Mouse (Mus musculus): Measurements from ENCODE around the gene Tbc1d7. TPM values are rescaled to one million over a fixed set of nuclear protein-coding genes. Genes with fewer than 3 reads are reported as not detected.

Tbc1d7 gene
- polyA plus RNA-seq, 1 experiment, result not detected

DNA sequence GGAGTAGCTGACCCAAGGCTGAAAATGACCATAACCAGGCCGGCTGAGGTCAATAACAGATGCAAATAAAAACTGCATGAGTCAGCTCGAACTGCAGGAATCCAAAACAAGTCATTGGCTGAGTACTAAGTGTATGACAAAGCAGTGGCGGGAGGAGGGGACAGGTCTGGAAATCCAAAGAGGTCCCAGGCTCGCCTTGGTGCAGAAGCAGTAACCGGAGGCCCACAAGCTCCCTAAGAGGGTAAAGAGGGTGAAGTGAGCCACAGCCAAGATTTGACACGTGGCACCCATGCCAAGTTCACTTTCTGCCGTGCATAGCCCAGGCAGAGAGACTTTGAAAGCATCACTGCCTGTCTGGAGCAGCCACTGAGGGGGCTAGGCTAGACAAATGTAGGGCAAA, 41.0 kb upstream of the Tbc1d7 start:
- H3K4me1 ChIP-seq (ENCODE audit: control insufficient read depth, insufficient read depth, low read length), result peaks cover 36% of the 10 kb centered on the region
- no peak overlapping the region for H3K27ac ChIP-seq (ENCODE audit: insufficient read depth, low read depth, low read length)
- TF ChIP-seq CTCF (IDR thresholded peaks at IDR 0.05; ENCODE audit: insufficient read depth, low read depth, low read length), result no peak
- TF ChIP-seq POLR2A (IDR thresholded peaks at IDR 0.05; ENCODE audit: insufficient read depth, low read depth, low read length), result no peak
- H3K4me3 ChIP-seq (ENCODE audit: insufficient read depth, low read depth, low read length), result no peak overlapping the region
- 25% methylated on average over 7 of the region's 7 CpGs for WGBS

DNA sequence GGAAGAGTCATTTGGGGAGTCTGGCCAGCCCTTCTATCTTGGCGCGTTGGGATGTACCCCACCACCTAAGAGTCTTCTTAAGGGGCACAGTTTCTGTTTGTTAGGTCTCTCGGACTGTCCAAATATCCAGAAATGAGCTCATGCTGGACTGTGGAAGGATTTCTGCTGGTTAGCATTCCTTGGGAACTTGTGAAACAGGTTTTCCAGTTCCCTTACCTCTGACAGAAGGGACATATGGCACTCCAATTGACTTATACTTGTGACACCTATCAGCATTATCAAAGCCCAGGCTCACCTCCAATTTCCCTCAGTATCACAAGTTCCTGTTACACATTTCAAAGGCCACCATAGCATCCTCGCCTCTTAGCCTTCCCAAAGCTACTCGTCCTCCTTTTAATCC, 39.7 kb upstream of the Tbc1d7 start:
- 95% methylated on average over 5 of the region's 5 CpGs for WGBS
- Histone ChIP-seq H3K4me3 (ENCODE audit: insufficient read depth, low read depth, low read length) (no peak overlapping the region), H3K4me1 (ENCODE audit: control insufficient read depth, insufficient read depth, low read length) (peaks cover 36% of the 10 kb centered on the region), H3K27ac (ENCODE audit: insufficient read depth, low read depth, low read length) (0 out of 2 replicates have a peak overlapping the region, but pooled peaks have one; percentile 40)
- TF ChIP-seq CTCF (IDR thresholded peaks at IDR 0.05; ENCODE audit: insufficient read depth, low read depth, low read length) (no peak), POLR2A (IDR thresholded peaks at IDR 0.05; ENCODE audit: insufficient read depth, low read depth, low read length) (no peak)

DNA sequence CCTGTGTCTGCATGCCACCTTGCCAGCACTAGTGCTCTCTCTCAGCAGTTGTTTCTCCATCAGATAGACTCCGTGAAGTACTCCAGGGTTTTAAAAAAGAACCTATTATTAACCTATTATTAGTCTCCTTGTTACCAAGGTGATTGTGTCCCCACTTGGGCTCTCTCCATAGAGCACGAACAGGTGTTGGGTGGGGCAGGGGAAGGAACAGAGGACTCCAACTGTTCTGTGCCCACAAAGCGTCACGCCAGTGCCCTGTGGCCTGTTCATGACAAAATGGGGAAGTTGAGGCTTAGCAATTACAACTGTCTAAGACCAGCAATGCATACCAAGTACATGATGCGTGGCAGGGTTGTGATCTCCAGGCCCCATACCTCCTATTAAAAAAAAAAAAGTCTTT, 38.3 kb upstream of the Tbc1d7 start:
- H3K27ac ChIP-seq (ENCODE audit: insufficient read depth, low read depth, low read length), result peak overlapping the region; percentile 66; the same call in 1 of the 2 replicates
- WGBS, result 44% methylated on average over 5 of the region's 5 CpGs
- no peak overlapping the region for H3K4me3 ChIP-seq (ENCODE audit: insufficient read depth, low read depth, low read length)
- TF ChIP-seq POLR2A (IDR thresholded peaks at IDR 0.05; ENCODE audit: insufficient read depth, low read depth, low read length) (no peak), CTCF (IDR thresholded peaks at IDR 0.05; ENCODE audit: insufficient read depth, low read depth, low read length) (no peak)
- H3K4me1 ChIP-seq (ENCODE audit: control insufficient read depth, insufficient read depth, low read length), result peaks cover 36% of the 10 kb centered on the region

DNA sequence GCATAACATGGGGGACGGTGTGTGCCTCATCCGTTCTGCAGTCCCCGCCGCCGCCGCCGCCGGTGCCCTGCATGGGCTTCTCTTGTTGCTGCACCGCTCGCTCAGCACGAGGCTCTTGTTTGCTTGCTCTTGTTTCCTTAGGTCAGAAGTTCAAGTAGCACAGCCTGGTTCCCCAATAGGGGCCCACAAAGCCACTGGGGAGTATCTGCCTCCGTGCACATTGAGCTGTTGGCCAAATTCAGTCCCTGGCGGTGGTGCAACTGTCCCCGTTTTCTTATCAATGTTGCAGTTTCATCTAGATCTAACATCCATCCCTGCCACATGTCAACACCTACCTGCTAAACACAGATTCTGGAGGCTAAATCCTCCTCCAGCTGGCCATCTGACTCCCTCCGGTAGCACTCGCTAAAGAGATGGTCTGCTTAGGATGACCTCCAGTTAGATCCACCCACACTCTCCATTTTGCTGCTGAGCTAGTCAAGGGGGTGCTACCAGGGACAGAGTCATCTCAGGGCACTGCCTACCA, 37.7 kb upstream of the Tbc1d7 start:
- H3K27ac ChIP-seq (ENCODE audit: insufficient read depth, low read depth, low read length), result peak overlapping the region; percentile 66

DNA sequence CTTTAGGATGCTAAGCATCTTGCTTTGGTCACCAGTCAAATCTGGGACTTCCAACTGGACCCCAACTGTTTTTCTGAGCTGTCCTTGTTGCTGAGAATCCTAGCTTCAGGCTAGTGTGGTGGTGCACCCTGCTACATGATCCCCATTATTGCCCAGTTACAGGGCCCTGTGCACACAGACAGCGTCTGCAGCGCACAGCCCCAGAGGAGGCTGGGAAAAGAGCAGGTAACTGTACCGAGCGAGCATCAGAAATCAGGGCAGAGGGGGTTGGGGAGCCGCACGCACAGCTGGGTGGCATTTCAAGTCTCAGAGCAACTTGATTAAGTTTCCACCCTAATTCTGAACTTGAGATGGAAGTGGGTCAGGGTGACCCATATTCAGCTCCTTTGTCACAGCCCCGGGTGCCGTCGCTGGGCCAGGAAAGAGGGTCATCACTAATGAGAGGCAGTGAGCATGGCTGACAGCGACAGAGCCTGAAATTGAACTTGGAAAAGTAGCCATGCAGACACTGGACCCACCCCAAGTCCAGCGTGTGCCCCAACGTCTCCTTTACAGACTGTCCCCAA, 34.9 kb upstream of the Tbc1d7 start:
- H3K4me1 ChIP-seq (ENCODE audit: control insufficient read depth, insufficient read depth, low read length), result peaks cover 42% of the 10 kb centered on the region
- TF ChIP-seq POLR2A (IDR thresholded peaks at IDR 0.05; ENCODE audit: insufficient read depth, low read depth, low read length) (no peak), CTCF (IDR thresholded peaks at IDR 0.05; ENCODE audit: insufficient read depth, low read depth, low read length) (no peak)
- H3K4me3 ChIP-seq (ENCODE audit: insufficient read depth, low read depth, low read length), result no peak overlapping the region
- WGBS, result 61% methylated on average over 12 of the region's 12 CpGs
- no peak overlapping the region for H3K27ac ChIP-seq (ENCODE audit: insufficient read depth, low read depth, low read length)

More for the DNA sequence above, 37.7 kb upstream of the Tbc1d7 start:
- no peak overlapping the region for H3K4me3 ChIP-seq (ENCODE audit: insufficient read depth, low read depth, low read length)
- TF ChIP-seq POLR2A (IDR thresholded peaks at IDR 0.05; ENCODE audit: insufficient read depth, low read depth, low read length) (no peak), CTCF (IDR thresholded peaks at IDR 0.05; ENCODE audit: insufficient read depth, low read depth, low read length) (no peak)
- H3K4me1 ChIP-seq (ENCODE audit: control insufficient read depth, insufficient read depth, low read length), result peaks cover 39% of the 10 kb centered on the region
- WGBS, result 62% methylated on average over 16 of the region's 16 CpGs

DNA sequence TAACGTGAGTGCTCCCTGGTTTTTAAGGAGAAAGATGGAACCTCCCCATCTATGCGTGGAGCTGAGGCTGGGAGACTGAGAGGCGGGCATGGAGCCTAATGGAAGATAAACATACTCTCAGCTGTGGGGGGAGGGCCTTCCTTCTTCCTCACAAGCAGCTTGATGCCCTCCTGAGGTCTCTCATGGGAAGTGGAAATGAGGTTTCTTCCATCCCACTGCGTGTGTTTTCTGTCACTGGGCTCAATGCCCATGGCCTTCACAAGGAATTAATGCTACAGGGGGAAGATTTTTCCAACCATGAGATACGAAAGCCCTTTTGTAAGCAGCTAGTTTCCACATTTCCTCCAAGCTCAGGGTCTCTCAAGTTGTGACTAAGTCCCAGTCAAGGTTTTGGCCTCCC, 32.3 kb upstream of the Tbc1d7 start:
- 34% methylated on average over 5 of the region's 5 CpGs for WGBS
- TF ChIP-seq CTCF (IDR thresholded peaks at IDR 0.05; ENCODE audit: insufficient read depth, low read depth, low read length) (no peak), POLR2A (IDR thresholded peaks at IDR 0.05; ENCODE audit: insufficient read depth, low read depth, low read length) (no peak)
- Histone ChIP-seq H3K27ac (ENCODE audit: insufficient read depth, low read depth, low read length) (no peak overlapping the region), H3K4me3 (ENCODE audit: insufficient read depth, low read depth, low read length) (no peak overlapping the region), H3K4me1 (ENCODE audit: control insufficient read depth, insufficient read depth, low read length) (peaks cover 38% of the 10 kb centered on the region)

DNA sequence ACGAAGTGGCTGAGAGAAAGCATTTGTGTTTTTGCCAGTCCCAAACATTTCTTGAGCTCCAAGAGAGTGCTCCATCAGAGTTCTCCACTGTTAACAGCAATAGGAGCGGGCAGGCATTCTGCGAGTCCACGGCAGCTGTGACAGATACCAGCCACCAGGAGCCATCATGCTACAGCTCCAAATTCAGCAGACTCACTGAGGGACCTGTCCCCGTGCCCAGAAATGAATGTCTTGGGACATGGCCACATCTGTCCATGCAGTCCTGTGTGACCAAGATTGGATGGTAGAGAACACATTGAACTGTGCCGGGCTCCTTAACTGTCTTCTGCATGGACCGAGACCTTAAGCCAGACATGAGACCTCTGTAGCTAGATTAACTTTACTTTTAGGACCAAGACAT, 31.9 kb upstream of the Tbc1d7 start:
- 86% methylated on average over 7 of the region's 7 CpGs for WGBS
- H3K27ac ChIP-seq (ENCODE audit: insufficient read depth, low read depth, low read length), result no peak overlapping the region
- H3K4me1 ChIP-seq (ENCODE audit: control insufficient read depth, insufficient read depth, low read length), result peaks cover 38% of the 10 kb centered on the region
- TF ChIP-seq POLR2A (IDR thresholded peaks at IDR 0.05; ENCODE audit: insufficient read depth, low read depth, low read length), result no peak
- TF ChIP-seq CTCF (IDR thresholded peaks at IDR 0.05; ENCODE audit: insufficient read depth, low read depth, low read length), result no peak
- H3K4me3 ChIP-seq (ENCODE audit: insufficient read depth, low read depth, low read length), result no peak overlapping the region

DNA sequence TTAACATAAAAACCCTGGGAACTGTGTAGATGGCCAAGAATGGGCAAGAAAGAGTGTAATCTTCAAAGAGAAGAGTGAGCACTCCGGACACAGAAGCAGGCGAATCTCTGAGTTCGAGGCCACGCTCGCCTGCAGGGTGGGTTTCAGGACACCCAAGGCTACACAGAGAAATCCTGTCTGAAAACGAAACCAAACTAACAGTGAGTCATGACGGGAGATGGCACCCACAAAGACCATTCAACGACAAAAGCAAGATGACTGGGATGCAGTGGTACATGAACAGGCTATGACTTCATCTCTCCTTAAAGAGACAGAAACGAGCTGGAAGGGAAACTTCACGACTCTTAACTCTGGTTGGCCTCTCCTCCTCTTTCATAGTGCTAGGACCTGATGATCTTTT, 31.1 kb upstream of the Tbc1d7 start:
- 76% methylated on average over 10 of the region's 10 CpGs for WGBS
- TF ChIP-seq CTCF (IDR thresholded peaks at IDR 0.05; ENCODE audit: insufficient read depth, low read depth, low read length), result no peak
- TF ChIP-seq POLR2A (IDR thresholded peaks at IDR 0.05; ENCODE audit: insufficient read depth, low read depth, low read length), result no peak
- H3K27ac ChIP-seq (ENCODE audit: insufficient read depth, low read depth, low read length), result no peak overlapping the region

DNA sequence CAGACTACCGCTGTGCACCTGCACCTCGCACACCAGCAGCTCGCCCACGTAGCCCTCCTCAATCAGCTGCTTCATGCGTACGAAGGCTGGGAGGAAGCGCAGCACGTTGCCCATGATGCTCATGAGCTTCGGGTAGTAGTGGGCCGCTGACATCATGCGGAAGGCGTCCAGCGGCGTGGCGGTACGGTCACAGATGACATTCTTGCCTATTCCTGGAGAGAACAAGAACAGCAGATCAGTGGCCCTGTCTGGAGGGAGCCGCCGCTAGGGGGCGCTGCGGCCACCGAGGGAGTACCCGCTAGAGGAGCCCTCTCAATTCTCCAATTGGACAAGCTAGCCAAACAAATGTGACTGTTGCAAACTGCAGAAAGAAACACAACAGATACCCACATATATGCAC, 29.7 kb upstream of the Tbc1d7 start:
- TF ChIP-seq POLR2A (IDR thresholded peaks at IDR 0.05; ENCODE audit: insufficient read depth, low read depth, low read length) (no peak), CTCF (IDR thresholded peaks at IDR 0.05; ENCODE audit: insufficient read depth, low read depth, low read length) (peak; percentile 66; the same call in 1 of the 2 replicates)
- Histone ChIP-seq H3K4me1 (ENCODE audit: control insufficient read depth, insufficient read depth, low read length) (peaks cover 36% of the 10 kb centered on the region), H3K27ac (ENCODE audit: insufficient read depth, low read depth, low read length) (no peak overlapping the region), H3K4me3 (ENCODE audit: insufficient read depth, low read depth, low read length) (no peak overlapping the region)
- WGBS, result 48% methylated on average over 22 of the region's 22 CpGs

More for the DNA sequence above, 31.1 kb upstream of the Tbc1d7 start:
- Histone ChIP-seq H3K4me3 (ENCODE audit: insufficient read depth, low read depth, low read length) (no peak overlapping the region), H3K4me1 (ENCODE audit: control insufficient read depth, insufficient read depth, low read length) (peaks cover 38% of the 10 kb centered on the region)

All from olfactory bulb, adult 2 months (tissue).